Mouse (Mus musculus) C2C12 (cell line): ENCODE measurements around the gene Slco2b1. TPM values are rescaled to one million over a fixed set of nuclear protein-coding genes. Genes with fewer than 3 reads are reported as not detected.
A peak's percentile ranks its signal among the peaks of the same experiment; 100 is the strongest.

Experiments used
- H3K27me3 ChIP-seq: one replicate; pipeline ENCODE4 v1.6.1; 2011; ENCODE audit not compliant: control insufficient read depth, insufficient read depth, insufficient read length
- H3K36me3 ChIP-seq: one replicate; pipeline ENCODE4 v1.6.1; 2011; ENCODE audit not compliant: control insufficient read depth, insufficient read depth
- H3K4me3 ChIP-seq: one replicate; pipeline ENCODE4 v1.5.1; 2011; ENCODE audit warnings: mild to moderate bottlenecking, control low read depth; ENCODE audit not compliant: poor library complexity, insufficient read depth, severe bottlenecking
- H3K79me2 ChIP-seq: one replicate; pipeline ENCODE4 v1.6.1; 2011; ENCODE audit not compliant: control insufficient read depth, insufficient read depth
- H3K79me3 ChIP-seq: one replicate; pipeline ENCODE4 v1.6.1; 2011; ENCODE audit warnings: low read depth, control low read depth
- H3ac ChIP-seq: one replicate; pipeline ENCODE3; 2011; ENCODE audit warnings: low read depth; ENCODE audit not compliant: control insufficient read depth, insufficient read length
- CEBPB ChIP-seq: IDR thresholded peaks from one replicate; pipeline ENCODE4 v1.6.1; 2011; ENCODE audit warnings: low read depth, mild to moderate bottlenecking, control low read depth, moderate library complexity
- CTCF ChIP-seq: IDR thresholded peaks from one replicate; pipeline ENCODE4 v1.5.1; 2011; ENCODE audit not compliant: control insufficient read depth, insufficient read depth, insufficient read length
- FOSL1 ChIP-seq: IDR thresholded peaks from one replicate; pipeline ENCODE4 v1.8.0; 2011; ENCODE audit warnings: mild to moderate bottlenecking, low read length; ENCODE audit not compliant: poor library complexity, insufficient read depth, severe bottlenecking
- MAX ChIP-seq: IDR thresholded peaks from one replicate; pipeline ENCODE4 v1.6.1; 2011; ENCODE audit warnings: mild to moderate bottlenecking, control low read depth
- MYOD1 ChIP-seq: IDR thresholded peaks from one replicate; pipeline ENCODE4 v1.6.1; 2011; ENCODE audit warnings: low read depth; ENCODE audit not compliant: control insufficient read depth, insufficient read length
- MYOG ChIP-seq: IDR thresholded peaks from one replicate; pipeline ENCODE4 v1.6.1; 2011; ENCODE audit not compliant: control insufficient read depth, insufficient read length; ENCODE audit errors: extremely low read depth
- USF1 ChIP-seq: IDR thresholded peaks from one replicate; pipeline ENCODE4 v1.6.1; 2011; ENCODE audit warnings: low read depth, mild to moderate bottlenecking, control low read depth, moderate library complexity
- polyA plus RNA-seq: library from polyadenylated mRNA; unstranded; fragments of >200 nt; fragmentation: generic; extraction: Trizol; gene quantifications from one replicate; pipeline ENCODE4 v1.2.1, GENCODE M21; 2012; ENCODE audit warnings: missing spikeins

The Slco2b1 gene
- polyA plus RNA-seq, 1 experiment: not detected

DNA sequence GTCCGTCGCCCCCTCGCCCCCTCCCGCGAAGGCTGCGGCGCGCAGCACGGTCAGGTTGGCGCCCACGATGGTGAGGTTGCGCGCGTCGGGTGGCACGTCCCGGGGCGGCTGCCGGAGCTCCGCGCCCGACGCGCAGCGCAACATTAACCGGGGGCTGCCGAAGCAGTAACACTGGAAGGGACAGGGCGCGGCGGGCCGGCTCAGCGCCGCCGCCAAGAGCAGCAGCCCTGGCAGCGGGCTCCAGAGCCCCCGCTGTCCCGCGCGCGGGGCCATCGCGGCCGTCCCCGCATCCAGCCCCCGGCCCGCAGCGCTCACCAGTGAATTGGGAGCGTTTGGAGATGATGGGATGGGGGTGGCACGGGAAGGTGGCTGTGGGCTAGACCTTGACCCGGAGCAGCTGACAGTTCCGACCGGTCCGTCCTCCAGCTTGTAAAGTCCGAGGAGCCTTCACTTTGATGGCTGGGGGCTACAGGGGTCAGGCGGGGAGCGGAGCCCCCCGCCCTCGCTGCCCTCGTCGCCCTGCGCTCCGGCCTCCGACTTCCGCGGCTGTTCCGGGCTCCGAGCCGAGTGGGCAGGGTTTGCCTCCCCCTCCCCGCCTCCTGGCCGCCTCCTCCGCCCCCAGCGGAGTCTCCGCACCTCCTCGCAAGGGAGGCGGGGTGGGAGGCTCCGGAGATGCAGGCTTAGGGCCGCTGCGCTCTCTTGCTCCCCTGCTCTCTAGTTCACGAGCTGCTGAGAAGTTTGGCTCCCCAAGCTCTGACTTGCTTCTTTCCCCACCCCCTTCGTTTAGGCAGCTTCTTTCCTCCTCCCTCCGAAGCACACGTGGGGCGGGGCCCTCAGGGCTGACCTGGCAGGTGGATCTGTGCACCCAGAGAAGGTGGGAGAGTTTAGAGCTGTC, 84.5 kb downstream of the Slco2b1 start, which contains the start of gene Tpbgl:
TSS of gene Tpbgl (minus strand) at position 728 of the 895 bp plus-strand sequence.
- no peak within 1 kb of the TSS for H3K4me3 ChIP-seq
- H3ac ChIP-seq: no peak within 1 kb of the TSS

DNA sequence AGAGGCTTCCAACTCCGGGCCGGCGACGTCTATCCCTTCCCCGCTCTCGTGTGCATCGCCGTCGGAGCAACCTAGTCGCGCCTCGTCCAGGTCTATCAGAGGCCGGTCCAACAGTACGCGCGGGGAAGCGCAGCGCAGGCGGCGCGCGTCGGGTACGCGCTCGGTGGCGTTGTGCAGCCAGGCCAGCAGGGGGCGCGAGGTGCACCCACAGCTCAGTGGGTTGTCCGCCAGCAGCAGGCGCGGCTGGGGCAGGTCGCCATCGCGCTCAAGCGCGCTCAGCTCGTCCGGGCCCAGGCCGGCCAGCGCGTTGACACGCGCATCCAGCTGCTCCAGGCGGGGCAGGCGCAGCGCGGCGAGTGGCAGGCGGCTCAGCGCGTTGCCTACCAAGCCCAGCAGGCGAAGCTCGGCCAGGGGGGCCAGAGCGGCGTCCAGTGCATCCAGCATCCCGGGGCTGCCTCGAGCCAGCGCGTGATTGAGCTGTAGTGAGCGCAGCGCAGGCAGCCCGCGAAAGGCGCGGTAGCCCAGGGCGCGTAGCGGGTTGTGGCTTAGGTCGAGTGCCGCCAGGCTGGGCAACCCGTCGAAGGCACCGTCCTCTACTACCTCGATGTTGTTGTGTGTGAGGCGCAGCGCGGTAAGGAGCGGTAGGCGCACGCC, 85.3 kb downstream of the Slco2b1 start:
- Histone ChIP-seq H3ac (no peak overlapping the region), H3K79me3 (no peaks in the 10 kb centered on the region), H3K4me3 (no peak overlapping the region), H3K36me3 (no peaks in the 10 kb centered on the region), H3K79me2 (no peaks in the 10 kb centered on the region), H3K27me3 (peaks cover 60% of the 10 kb centered on the region)
- TF ChIP-seq CTCF: peak; percentile 97
- TF ChIP-seq MYOD1: no peak

More for the DNA sequence above, 84.5 kb downstream of the Slco2b1 start, which contains the start of gene Tpbgl:
- no peaks in the 10 kb centered on the region for H3K36me3 ChIP-seq
- H3K79me2 ChIP-seq: no peaks in the 10 kb centered on the region
- H3K79me3 ChIP-seq: no peaks in the 10 kb centered on the region
- H3K27me3 ChIP-seq: peaks cover 52% of the 10 kb centered on the region
- TF ChIP-seq USF1 (no peak), MAX (no peak), CTCF (no peak), MYOG (no peak), FOSL1 (no peak), CEBPB (no peak), MYOD1 (no peak)

DNA sequence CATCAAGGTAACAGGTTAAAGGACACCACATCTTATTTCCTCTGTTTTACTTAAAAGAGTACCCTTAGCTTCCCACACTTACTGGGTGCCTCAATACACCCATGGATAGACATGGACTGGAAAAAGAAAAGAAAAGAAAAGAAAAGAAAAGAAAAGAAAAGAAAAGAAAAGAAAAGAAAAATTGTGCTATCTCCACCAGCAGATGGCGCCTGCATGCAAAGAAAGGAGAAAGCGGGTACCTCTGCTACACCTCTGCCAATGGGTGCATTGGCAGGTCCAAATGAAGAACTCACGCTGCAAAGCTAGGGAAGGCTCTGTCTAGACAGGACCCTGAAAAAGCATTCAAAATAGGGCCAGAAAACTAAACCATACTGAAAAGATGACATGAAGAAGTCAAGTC, 92.3 kb downstream of the Slco2b1 start:
- H3K79me2 ChIP-seq: no peaks in the 10 kb centered on the region
- peaks cover 37% of the 10 kb centered on the region for H3K27me3 ChIP-seq
- no peak overlapping the region for H3K4me3 ChIP-seq
- H3K79me3 ChIP-seq: no peaks in the 10 kb centered on the region
- H3K36me3 ChIP-seq: no peaks in the 10 kb centered on the region
- H3ac ChIP-seq: no peak overlapping the region
- TF ChIP-seq MYOG: no peak
- no peak for TF ChIP-seq USF1
- no peak for TF ChIP-seq FOSL1
- TF ChIP-seq MYOD1: no peak
- no peak for TF ChIP-seq CEBPB
- no peak for TF ChIP-seq MAX
- no peak for TF ChIP-seq CTCF

DNA sequence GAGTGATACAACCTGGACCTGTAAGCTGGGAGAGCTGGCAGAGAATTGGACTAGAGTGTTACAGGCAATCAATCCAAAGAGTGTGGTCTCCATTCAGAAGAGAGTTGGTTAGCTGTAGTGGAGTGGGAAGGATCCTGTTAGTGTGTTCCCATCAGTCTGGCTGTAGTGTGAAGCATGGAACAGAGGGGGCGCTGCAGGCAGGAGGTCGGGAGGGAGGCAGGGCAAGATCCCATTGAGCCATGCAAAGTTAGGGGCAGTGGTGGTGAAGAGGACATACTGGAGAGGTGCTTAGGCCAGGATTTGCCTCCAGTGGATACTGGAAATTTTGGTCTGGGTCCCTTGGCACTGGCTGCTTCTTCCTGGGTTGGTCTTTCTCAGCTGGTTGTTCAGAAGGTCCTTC, 92.9 kb downstream of the Slco2b1 start:
- Histone ChIP-seq H3K36me3 (no peaks in the 10 kb centered on the region), H3K79me3 (no peaks in the 10 kb centered on the region)
- TF ChIP-seq MYOD1: no peak
- no peak for TF ChIP-seq USF1
- TF ChIP-seq FOSL1: no peak
- no peak for TF ChIP-seq MAX
- no peak for TF ChIP-seq CEBPB
- TF ChIP-seq CTCF: no peak
- TF ChIP-seq MYOG: no peak

More for the DNA sequence above, 92.9 kb downstream of the Slco2b1 start:
- H3ac ChIP-seq: no peak overlapping the region
- no peak overlapping the region for H3K4me3 ChIP-seq
- H3K79me2 ChIP-seq: no peaks in the 10 kb centered on the region
- H3K27me3 ChIP-seq: peaks cover 31% of the 10 kb centered on the region

Other genes starting within 250 kb of the Slco2b1 start
- gene Klhl35, start 245.3 kb downstream of the Slco2b1 start, polyA plus RNA-seq: not detected
- 2,967 TPM for gene Rps3, start 227.6 kb downstream of the Slco2b1 start, polyA plus RNA-seq
- 10.3 TPM for gene Arrb1, start 175.9 kb downstream of the Slco2b1 start, polyA plus RNA-seq
- gene Tpbgl, start 84.2 kb downstream of the Slco2b1 start, polyA plus RNA-seq: not detected
- gene Olfr520, start 18.9 kb upstream of the Slco2b1 start, polyA plus RNA-seq: not detected
- not detected for gene Olfr521, start 52.2 kb upstream of the Slco2b1 start, polyA plus RNA-seq
- gene Neu3, start 117.1 kb upstream of the Slco2b1 start, polyA plus RNA-seq: 0.75 TPM
- 0.11 TPM for gene Xrra1, start 147.8 kb upstream of the Slco2b1 start, polyA plus RNA-seq
- 152 TPM for gene Spcs2, start 152.1 kb upstream of the Slco2b1 start, polyA plus RNA-seq